Mouse (Mus musculus) E14TG2a.4 (cell line): ENCODE results near the gene Rab7.

Experiments used
- CTCF ChIP-seq: conservative IDR thresholded peaks from 2 replicates; pipeline ENCODE4 v1.5.1; 2014; ENCODE audit warnings: low read length
- NANOG ChIP-seq: IDR thresholded peaks from 2 replicates; pipeline ENCODE4 v1.6.1; 2014; ENCODE audit warnings: borderline replicate concordance, low read length, mixed read lengths
- POU5F1 ChIP-seq: IDR thresholded peaks from 2 replicates; pipeline ENCODE4 v1.6.1; 2014; ENCODE audit warnings: low read length, borderline replicate concordance

DNA sequence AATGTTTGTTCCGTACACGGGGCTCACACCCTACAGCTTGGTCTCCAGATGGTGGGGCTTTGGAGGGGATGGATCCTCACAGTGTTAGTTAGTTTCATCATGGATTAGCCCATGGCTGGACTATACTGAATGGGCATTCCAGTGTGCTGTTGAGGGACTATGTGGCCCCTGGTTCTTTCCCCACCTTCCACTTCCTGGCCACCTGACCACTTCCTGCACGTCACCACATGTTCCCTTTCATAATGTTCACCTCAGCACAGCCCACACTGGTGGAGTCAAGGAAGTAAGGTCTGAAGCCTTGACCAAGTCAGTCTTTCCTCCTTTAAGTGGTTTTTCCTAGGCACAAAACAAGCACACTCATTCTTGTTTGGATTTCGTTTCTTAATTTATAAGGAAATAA is 15.5 kb upstream of the Rab7 start:
- TF ChIP-seq CTCF (no peak), NANOG (no peak), POU5F1 (no peak)
